9 mouse cellular contexts compared by ENCODE assay signal in genomic region chr9:107484302-107484701, GRCm38 (mm10). TPM values are rescaled to one million over a fixed set of nuclear protein-coding genes. Genes with fewer than 3 reads are reported as not detected.
DNase-seq lines count a peak whose midpoint lies in the region; ATAC-seq and TF ChIP-seq lines count a peak whose summit lies in the region.
"Had no signal": no experiment of that assay in that cellular context is flagged by ENCODE, and none has a peak within 500 bp of the region (broad histone marks: within the 10 kb centered on the region; RNA-seq: fewer than 3 reads in every experiment).

No protein-coding gene starts in this region.

- no peak for TF ChIP-seq POLR2A in cerebellum, adult 2 months (IDR thresholded peaks at IDR 0.05; ENCODE audit: borderline replicate concordance, insufficient read depth, low read length)

- ATAC-seq in forebrain, embryonic 11.5 days (replicated peaks; ENCODE audit: low FRiP score) = peak; percentile 9; the same call in 1 of the 2 replicates
- peak; percentile 32; the same call in 1 of the 2 replicates for ATAC-seq in neural tube, embryonic 15.5 days (ENCODE audit: low FRiP score)

- H3K4me1 ChIP-seq in cerebellum, adult 2 months (ENCODE audit: control insufficient read depth, insufficient read depth, low read length) = peaks cover 20% of the 10 kb centered on the region
- H3K4me1 ChIP-seq in forebrain, embryonic 11.5 days (replicated peaks; ENCODE audit: control insufficient read depth, insufficient read depth, low read length) = peaks cover 33% of the 10 kb centered on the region
- H3K4me1 ChIP-seq in neural tube, embryonic 15.5 days = peaks cover 63% of the 10 kb centered on the region

- no peak overlapping the region for H3K4me3 ChIP-seq in cerebellum, adult 2 months (replicated peaks; ENCODE audit: insufficient read depth, low read depth, low read length)
- no peak overlapping the region for H3K4me3 ChIP-seq in forebrain, embryonic 11.5 days (ENCODE audit: low read depth, low read length)
- no peak overlapping the region for H3K4me3 ChIP-seq in neural tube, embryonic 15.5 days (replicated peaks)

- peak; percentile 87 to 93 for DNase-seq in cerebellum, adult 2 months
- DNase-seq in forebrain, embryonic 11.5 days (ENCODE audit: low spot score) = peak; percentile 74
- DNase-seq in layer of hippocampus, adult 8-10 months (ENCODE audit: low spot score in 2 of 2) = peak; percentile 27 to 48
- DNase-seq in heart, postnatal 36 days = no peak
- DNase-seq in kidney, postnatal 10 days = no peak
- no peak for DNase-seq in adrenal gland, adult 8-10 months

- H3K4me2 ChIP-seq in forebrain, embryonic 11.5 days (ENCODE audit: low read depth, low read length, severe bottlenecking) = no peak overlapping the region
- H3K4me2 ChIP-seq in neural tube, embryonic 15.5 days = no peak overlapping the region
- H3K4me2 ChIP-seq: heart, embryonic 11.5 days had no signal

- H3K9ac ChIP-seq in forebrain, embryonic 11.5 days (ENCODE audit: low read length) = no peak overlapping the region
- no peak overlapping the region for H3K9ac ChIP-seq in neural tube, embryonic 15.5 days (replicated peaks)

- TF ChIP-seq CTCF in cerebellum, adult 2 months (IDR thresholded peaks at IDR 0.05; ENCODE audit: borderline replicate concordance, insufficient read depth, low read depth, low read length) = no peak

- H3K27ac ChIP-seq in cerebellum, adult 2 months (ENCODE audit: insufficient read depth, low read length) = no peak overlapping the region
- H3K27ac ChIP-seq in forebrain, embryonic 11.5 days (ENCODE audit: low read depth, low read length) = peak overlapping the region; percentile 33; the same call in 1 of the 2 replicates
- H3K27ac ChIP-seq in neural tube, embryonic 15.5 days (replicated peaks) = peak overlapping the region; percentile 78
- H3K27ac ChIP-seq: macrophage had no signal

- H3K27me3 ChIP-seq in cerebellum, adult 2 months (ENCODE audit: control insufficient read depth, insufficient read depth, low read length) = no peaks in the 10 kb centered on the region
- no peaks in the 10 kb centered on the region for H3K27me3 ChIP-seq in forebrain, embryonic 11.5 days (ENCODE audit: control insufficient read depth, insufficient read depth, low read length)
- H3K27me3 ChIP-seq in neural tube, embryonic 15.5 days (replicated peaks) = no peaks in the 10 kb centered on the region

- no peaks in the 10 kb centered on the region for H3K36me3 ChIP-seq in forebrain, embryonic 11.5 days (ENCODE audit: control insufficient read depth, insufficient read depth, low read length)
- H3K36me3 ChIP-seq in neural tube, embryonic 15.5 days = no peaks in the 10 kb centered on the region

- no peaks in the 10 kb centered on the region for H3K9me3 ChIP-seq in forebrain, embryonic 11.5 days (ENCODE audit: control insufficient read depth, low read length)
- H3K9me3 ChIP-seq in neural tube, embryonic 15.5 days (replicated peaks) = no peaks in the 10 kb centered on the region

- WGBS in cerebellum, adult 2 months = 9% methylated on average over 17 of the region's 17 CpGs
- 75% methylated on average over 17 of the region's 17 CpGs for WGBS in forebrain, embryonic 11.5 days
- WGBS in neural tube, embryonic 15.5 days = 19% methylated on average over 17 of the region's 17 CpGs

- intact Hi-C loops in heart, postnatal 36 days (cut with DNase I) = no loop called here

RNA-seq across cellular contexts. Expression of gene Tmem115, which starts 49.4 kb away (rescaled TPM):
- polyA plus RNA-seq in cerebellum, adult 2 months (2012; rRNA removed) = 44.3 and 44.6 TPM in 2 replicates
- polyA plus RNA-seq in forebrain, embryonic 11.5 days (2014; fragmentation: Nextera tagmentation; extraction: Ambion mirVana) = 40.2 and 43.7 TPM in 2 replicates
- total RNA-seq in layer of hippocampus, adult 8-10 months (2022) = 10 to 100 TPM; 33.1 to 40.3 (median 36.2) TPM
- polyA plus RNA-seq in neural tube, embryonic 15.5 days (2015; fragmentation: Nextera tagmentation; extraction: Ambion mirVana) = 45.7 and 46.1 TPM in 2 replicates
- total RNA-seq in heart, postnatal 36 days (2021) = 10 to 100 TPM; 22.7 to 26.8 TPM
- total RNA-seq in adrenal gland, adult 8-10 months (2022) = 10 to 100 TPM; 41.7 to 51.9 (median 46.5) TPM

RNA-seq across cellular contexts. Expression of gene Cyb561d2, which starts 57.7 kb away (rescaled TPM):
- polyA plus RNA-seq in cerebellum, adult 2 months (2012; rRNA removed) = 21.2 and 21.5 TPM in 2 replicates
- 14.3 and 18.7 TPM in 2 replicates for polyA plus RNA-seq in forebrain, embryonic 11.5 days (2014; fragmentation: Nextera tagmentation; extraction: Ambion mirVana)
- total RNA-seq in layer of hippocampus, adult 8-10 months (2022) = 10 to 100 TPM; 14.7 to 18.5 (median 16.5) TPM
- 46.9 and 53.9 TPM in 2 replicates for polyA plus RNA-seq in neural tube, embryonic 15.5 days (2015; fragmentation: Nextera tagmentation; extraction: Ambion mirVana)
- total RNA-seq in heart, postnatal 36 days (2021) = 1 to 10 TPM; 4.7 to 5.3 TPM
- total RNA-seq in adrenal gland, adult 8-10 months (2022) = 10 to 100 TPM; 21.1 to 28.3 (median 25.1) TPM

RNA-seq across cellular contexts. Expression of gene Nprl2, which starts 57.7 kb away (rescaled TPM):
- polyA plus RNA-seq in cerebellum, adult 2 months (2012; rRNA removed) = 64.1 and 70.7 TPM in 2 replicates
- polyA plus RNA-seq in forebrain, embryonic 11.5 days (2014; fragmentation: Nextera tagmentation; extraction: Ambion mirVana) = 40.7 and 43.7 TPM in 2 replicates
- 10 to 100 TPM; 39.4 to 46.9 (median 44.5) TPM for total RNA-seq in layer of hippocampus, adult 8-10 months (2022)
- polyA plus RNA-seq in neural tube, embryonic 15.5 days (2015; fragmentation: Nextera tagmentation; extraction: Ambion mirVana) = 67.5 and 77.9 TPM in 2 replicates
- total RNA-seq in heart, postnatal 36 days (2021) = 10 to 100 TPM; 17.5 to 18.5 TPM
- 10 to 100 TPM; 30.3 to 35.9 (median 32.0) TPM for total RNA-seq in adrenal gland, adult 8-10 months (2022)

Comparison
In these comparisons a context has a peak if more than half of its experiments do, and no peak if none do; other contexts are left out.
1. DNase-seq: peak in cerebellum, adult 2 months (2 of 2), forebrain, embryonic 11.5 days (single experiment) and layer of hippocampus, adult 8-10 months (2 of 2); none in heart, postnatal 36 days (0 of 2), kidney, postnatal 10 days (single experiment) and adrenal gland, adult 8-10 months (single experiment).